Mouse (Mus musculus) liver, embryonic 14.5 days (tissue): Measurements from ENCODE around the gene Hcar2.

Experiments
- CTCF ChIP-seq: IDR thresholded peaks from 2 replicates; pipeline ENCODE4 v1.5.1; 2016; ENCODE audit warnings: antibody characterized with exemption, low read depth, control low read depth
- EP300 ChIP-seq: IDR thresholded peaks from 2 replicates; pipeline ENCODE4 v1.6.1; 2016; ENCODE audit warnings: antibody characterized with exemption, low read depth

DNA sequence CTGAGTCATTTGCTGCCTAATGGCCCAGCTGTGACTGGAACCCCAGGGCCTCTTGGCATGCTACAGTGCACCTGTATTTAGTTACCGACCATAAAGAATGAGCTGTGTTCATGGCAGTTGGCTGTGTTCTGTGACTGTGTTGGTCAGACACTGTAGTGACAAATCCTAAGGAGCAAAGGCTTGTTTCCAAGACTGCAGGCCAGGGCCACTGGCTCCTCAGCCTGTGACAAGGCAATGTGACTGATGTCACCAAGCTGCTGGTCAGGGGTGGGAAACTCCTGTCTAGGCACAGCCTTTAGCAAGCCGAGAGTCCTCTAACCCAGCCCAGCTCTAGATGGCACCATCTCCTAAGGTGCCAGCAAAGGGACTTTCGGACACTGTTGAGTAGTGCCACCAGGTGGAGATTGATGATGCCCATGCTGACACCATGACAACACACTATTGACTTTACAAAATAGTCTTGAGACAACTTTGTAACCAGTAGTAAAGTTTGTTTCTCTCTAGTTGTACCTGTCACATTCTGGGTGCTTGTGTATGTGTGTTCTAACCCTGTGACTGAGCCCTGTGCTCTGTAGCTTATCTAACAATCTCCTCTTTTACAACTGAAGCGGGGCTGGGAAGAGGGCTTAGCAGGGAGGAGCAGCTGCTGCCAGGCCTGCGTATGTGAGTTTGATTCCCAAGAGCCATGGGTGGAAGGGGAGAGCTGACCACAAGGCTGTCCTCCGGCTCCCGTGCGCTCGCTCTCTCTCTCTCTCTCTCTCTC is 44.6 kb downstream of the Hcar2 start:
- TF ChIP-seq CTCF (0 out of 2 replicates have a peak, but pooled peaks have one; percentile 42), EP300 (no peak)
